Mouse (Mus musculus) lung, adult 2 months (tissue): Measurements from ENCODE around the gene Phldb2.

ENCODE experiments used
- CTCF ChIP-seq: fragments of 200-500 bp; IDR thresholded peaks from 2 replicates; pipeline ENCODE4 v1.5.1; 2011; ENCODE audit warnings: mild to moderate bottlenecking, low read length, control low read depth; ENCODE audit not compliant: insufficient read depth
- POLR2A ChIP-seq: fragments of 200-500 bp; IDR thresholded peaks from 2 replicates; pipeline ENCODE4 v1.6.1; 2011; ENCODE audit warnings: low read depth, mild to moderate bottlenecking, control low read depth, low read length, borderline replicate concordance; ENCODE audit errors: extremely low read depth

DNA sequence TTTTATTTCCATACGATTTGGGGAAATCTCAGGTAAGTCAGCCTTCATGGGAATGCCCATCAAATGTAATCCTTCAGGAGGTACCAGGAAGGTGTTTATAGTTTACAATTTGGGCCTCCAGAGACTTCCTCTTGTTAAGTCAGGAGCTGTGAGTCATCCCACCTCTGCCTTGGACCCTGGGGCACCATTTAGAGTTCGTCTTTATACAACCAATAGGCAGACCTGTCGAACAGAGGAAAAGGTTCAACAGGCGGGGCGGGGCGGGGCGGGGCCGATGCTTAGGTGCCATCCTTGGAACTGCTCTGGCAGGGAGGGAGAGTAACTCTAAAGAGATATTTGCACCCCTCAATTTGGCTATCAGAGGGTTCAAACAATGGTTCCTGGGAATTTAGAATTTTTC, 49.8 kb downstream of the Phldb2 start:
- no peak for TF ChIP-seq POLR2A
- no peak for TF ChIP-seq CTCF
